Mouse (Mus musculus): Measurements from ENCODE around the gene Wwp2. TPM values are rescaled to one million over a fixed set of nuclear protein-coding genes. Genes with fewer than 3 reads are reported as not detected.

Gene Wwp2
- total RNA-seq, 1 experiment from 2014 or later: 102 TPM

- ATAC-seq (ENCODE audit: extremely low read depth, insufficient number of reproducible peaks, low FRiP score, poor library complexity, severe bottlenecking): no peak
Observed at GRCm38 (mm10) chr8:107541369-107541768, 105.2 kb downstream of the Wwp2 start.

GRCm38 (mm10) chr8:107542151-107542550 is 106.0 kb downstream of the Wwp2 start:
- no peak for ATAC-seq (ENCODE audit: extremely low read depth, insufficient number of reproducible peaks, low FRiP score, poor library complexity, severe bottlenecking)

GRCm38 (mm10) chr8:107543714-107544113 is 107.5 kb downstream of the Wwp2 start:
- no peak for ATAC-seq (ENCODE audit: extremely low read depth, insufficient number of reproducible peaks, low FRiP score, poor library complexity, severe bottlenecking)

GRCm38 (mm10) chr8:107544211-107544610 is 108.0 kb downstream of the Wwp2 start:
- no peak for ATAC-seq (ENCODE audit: extremely low read depth, insufficient number of reproducible peaks, low FRiP score, poor library complexity, severe bottlenecking)

- no peak for ATAC-seq (ENCODE audit: extremely low read depth, insufficient number of reproducible peaks, low FRiP score, poor library complexity, severe bottlenecking)
Observed at GRCm38 (mm10) chr8:107544651-107545174, 108.5 kb downstream of the Wwp2 start.

- no peak for ATAC-seq (ENCODE audit: extremely low read depth, insufficient number of reproducible peaks, low FRiP score, poor library complexity, severe bottlenecking)
Observed at GRCm38 (mm10) chr8:107545621-107546152, 109.5 kb downstream of the Wwp2 start.

- ATAC-seq (ENCODE audit: extremely low read depth, insufficient number of reproducible peaks, low FRiP score, poor library complexity, severe bottlenecking): no peak
Observed at GRCm38 (mm10) chr8:107546154-107546553, 110.0 kb downstream of the Wwp2 start.

GRCm38 (mm10) chr8:107546817-107547216 is 110.7 kb downstream of the Wwp2 start:
- ATAC-seq (ENCODE audit: extremely low read depth, insufficient number of reproducible peaks, low FRiP score, poor library complexity, severe bottlenecking): no peak

- ATAC-seq (ENCODE audit: extremely low read depth, insufficient number of reproducible peaks, low FRiP score, poor library complexity, severe bottlenecking): peak; percentile 59; the same call in 1 of the 2 replicates
Observed at GRCm38 (mm10) chr8:107552234-107552633, 116.1 kb downstream of the Wwp2 start.

GRCm38 (mm10) chr8:107555231-107555630 is 119.1 kb downstream of the Wwp2 start:
- no peak for ATAC-seq (ENCODE audit: extremely low read depth, insufficient number of reproducible peaks, low FRiP score, poor library complexity, severe bottlenecking)

- ATAC-seq (ENCODE audit: extremely low read depth, insufficient number of reproducible peaks, low FRiP score, poor library complexity, severe bottlenecking): no peak
Observed at GRCm38 (mm10) chr8:107556511-107556936, 120.4 kb downstream of the Wwp2 start.

- ATAC-seq (ENCODE audit: extremely low read depth, insufficient number of reproducible peaks, low FRiP score, poor library complexity, severe bottlenecking): peak; percentile 49; the same call in 1 of the 2 replicates
Observed at GRCm38 (mm10) chr8:107560820-107561536, 124.8 kb downstream of the Wwp2 start.

GRCm38 (mm10) chr8:107562164-107562563 is 126.0 kb downstream of the Wwp2 start:
- no peak for ATAC-seq (ENCODE audit: extremely low read depth, insufficient number of reproducible peaks, low FRiP score, poor library complexity, severe bottlenecking)

- ATAC-seq (ENCODE audit: extremely low read depth, insufficient number of reproducible peaks, low FRiP score, poor library complexity, severe bottlenecking): no peak
Observed at GRCm38 (mm10) chr8:107571046-107571445, 134.9 kb downstream of the Wwp2 start.

- no peak for ATAC-seq (ENCODE audit: extremely low read depth, insufficient number of reproducible peaks, low FRiP score, poor library complexity, severe bottlenecking)
Observed at GRCm38 (mm10) chr8:107571486-107572135, 135.4 kb downstream of the Wwp2 start.

- peak; percentile 63; the same call in 1 of the 2 replicates for ATAC-seq (ENCODE audit: extremely low read depth, insufficient number of reproducible peaks, low FRiP score, poor library complexity, severe bottlenecking)
Observed at GRCm38 (mm10) chr8:107572497-107572896, 136.3 kb downstream of the Wwp2 start.

GRCm38 (mm10) chr8:107574771-107575170 is 138.6 kb downstream of the Wwp2 start:
- ATAC-seq (ENCODE audit: extremely low read depth, insufficient number of reproducible peaks, low FRiP score, poor library complexity, severe bottlenecking): no peak

- ATAC-seq (ENCODE audit: extremely low read depth, insufficient number of reproducible peaks, low FRiP score, poor library complexity, severe bottlenecking): peak; percentile 64
Observed at GRCm38 (mm10) chr8:107576702-107577101, 140.5 kb downstream of the Wwp2 start.

- ATAC-seq (ENCODE audit: extremely low read depth, insufficient number of reproducible peaks, low FRiP score, poor library complexity, severe bottlenecking): no peak
Observed at GRCm38 (mm10) chr8:107577640-107578039, 141.5 kb downstream of the Wwp2 start.

- ATAC-seq (ENCODE audit: extremely low read depth, insufficient number of reproducible peaks, low FRiP score, poor library complexity, severe bottlenecking): no peak
Observed at GRCm38 (mm10) chr8:107578132-107578531, 142.0 kb downstream of the Wwp2 start.

Data from neutrophil, adult 5-6 weeks (primary cell).